Mouse (Mus musculus) neutrophil, adult 5-6 weeks (primary cell): Measurements from ENCODE around the gene Hsd11b2. TPM values are rescaled to one million over a fixed set of nuclear protein-coding genes. Genes with fewer than 3 reads are reported as not detected.

ENCODE experiments used
- ATAC-seq: fragments of 151-379, 151-347 bp; 2 replicates; pipeline ENCODE4 v1.8.0; 2017; ENCODE audit warnings: mild to moderate bottlenecking, moderate TSS enrichment; ENCODE audit not compliant: insufficient number of reproducible peaks, poor library complexity, low FRiP score, severe bottlenecking; ENCODE audit errors: extremely low read depth
- total RNA-seq: library from RNA; stranded (forward); fragments of 200-1000 nt; gene quantifications from 2 replicates; pipeline ENCODE4 v1.2.3, GENCODE M21; 2017

Hsd11b2 gene
- total RNA-seq = not detected in 2 replicates

- ATAC-seq = peak; percentile 44; the same call in 1 of the 2 replicates
These were observed at the start of gene Hsd11b2 for GRCm38 (mm10) chr8:105518436-105519313. Hsd11b2 (plus strand) TSS chr8:105518755.

GRCm38 (mm10) chr8:105469041-105469695 lies 49.4 kb upstream of the Hsd11b2 start:
- no peak for ATAC-seq

DNA sequence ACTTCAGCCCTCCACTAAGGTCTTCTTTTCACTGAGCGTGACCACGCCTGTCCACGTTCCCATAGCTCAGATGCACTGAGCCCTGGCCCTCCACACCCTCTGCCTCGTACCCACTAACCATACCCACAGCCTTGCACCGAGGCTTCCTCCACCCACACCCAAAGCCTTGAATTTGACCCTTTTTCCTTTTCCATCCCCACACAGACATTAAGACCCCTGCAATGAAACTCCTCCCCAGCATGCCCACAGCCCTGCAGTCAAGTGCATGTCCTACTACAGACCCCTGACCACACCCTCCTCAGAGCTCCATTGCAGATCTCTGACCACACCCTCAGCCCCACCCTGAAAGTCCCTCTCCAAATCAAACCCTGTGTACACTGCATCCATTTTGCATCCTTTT lies 48.7 kb upstream of the Hsd11b2 start:
- ATAC-seq = no peak

GRCm38 (mm10) chr8:105470262-105470661 lies 48.3 kb upstream of the Hsd11b2 start:
- no peak for ATAC-seq

GRCm38 (mm10) chr8:105470681-105471313 lies 47.8 kb upstream of the Hsd11b2 start:
- ATAC-seq = no peak

DNA sequence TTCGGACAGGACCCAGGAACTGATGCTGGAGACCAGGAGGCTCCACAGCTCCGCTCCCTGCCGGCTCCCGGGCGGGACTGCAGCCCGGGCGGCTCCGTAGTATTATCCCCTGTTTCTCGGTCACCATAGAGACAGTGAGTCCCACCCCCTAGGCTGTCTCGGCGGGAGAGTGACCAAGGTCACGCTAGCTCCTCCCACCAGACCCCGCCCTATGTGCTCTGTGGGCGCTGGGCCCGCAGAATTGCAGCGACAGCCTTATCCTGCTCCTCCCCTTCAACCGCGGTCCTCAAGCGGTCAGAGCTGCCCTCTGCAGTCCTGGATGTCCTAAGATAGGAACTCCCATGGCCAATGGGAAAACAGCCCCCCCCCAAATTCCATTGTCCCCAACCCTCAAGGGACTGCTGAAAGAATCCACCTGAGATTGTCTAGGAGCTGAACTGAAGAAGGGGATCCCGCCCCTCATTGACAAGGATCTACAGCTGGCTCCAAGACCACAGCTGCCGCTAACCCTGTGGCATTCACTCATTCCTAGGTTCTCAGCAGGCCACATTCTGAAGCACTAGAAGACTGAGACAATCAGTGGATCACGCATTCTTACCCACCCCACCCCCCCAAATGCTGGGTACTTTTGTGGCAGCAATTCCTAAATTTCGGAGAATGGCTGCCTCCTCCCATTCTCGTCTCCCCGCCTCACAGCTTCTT lies 47.1 kb upstream of the Hsd11b2 start, which contains the start of gene Tppp3:
Gene Tppp3 (minus strand): TSS at position 213 of the 702 bp plus-strand sequence.
- ATAC-seq = peak; percentile 10; the same call in 1 of the 2 replicates

DNA sequence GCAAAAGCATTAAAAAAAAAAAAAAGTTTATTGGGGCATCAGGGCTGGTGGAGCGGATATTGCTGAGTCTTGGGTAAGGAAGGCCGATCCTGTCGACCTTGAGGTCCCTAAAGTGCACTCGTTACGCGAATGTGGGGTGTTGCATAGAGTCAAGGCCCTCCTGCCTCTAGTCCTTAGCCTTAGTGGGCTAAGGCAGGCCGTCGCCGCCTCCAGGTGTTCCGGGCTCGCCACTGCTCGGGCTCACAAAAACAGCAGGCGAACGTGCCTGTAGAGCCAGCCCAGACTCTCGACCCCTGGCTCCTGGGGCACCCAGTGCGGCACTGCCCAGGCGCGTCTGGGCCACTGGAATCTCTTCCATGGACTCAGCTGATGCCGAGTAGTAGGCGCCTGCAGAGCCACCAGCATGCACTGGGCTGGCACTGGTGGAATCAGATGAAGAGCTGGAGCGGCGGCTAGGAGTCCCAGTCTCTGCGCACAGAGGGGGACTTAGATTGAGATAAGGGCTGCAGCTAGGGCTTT lies 46.1 kb upstream of the Hsd11b2 start:
- ATAC-seq = no peak

DNA sequence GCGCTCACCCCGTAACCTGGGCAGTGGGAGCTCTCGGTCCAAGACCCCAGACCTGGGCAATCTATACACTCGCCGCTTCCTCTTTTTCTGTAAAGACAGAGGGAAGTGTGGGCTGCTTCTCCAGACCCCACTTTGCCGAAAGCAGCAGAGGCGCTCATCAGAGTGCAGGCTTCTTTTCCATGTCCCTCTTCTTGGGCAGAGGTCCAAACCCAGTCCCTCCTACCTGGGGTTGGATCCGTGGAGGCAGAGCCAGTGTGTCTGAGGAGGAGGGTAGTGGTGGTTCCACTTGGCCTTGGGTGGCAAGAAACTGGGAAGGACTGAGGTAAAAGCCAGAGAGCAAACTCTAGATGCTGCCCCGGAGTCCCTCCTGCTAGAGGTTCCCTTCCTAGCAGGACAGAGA lies 45.6 kb upstream of the Hsd11b2 start:
- no peak for ATAC-seq

DNA sequence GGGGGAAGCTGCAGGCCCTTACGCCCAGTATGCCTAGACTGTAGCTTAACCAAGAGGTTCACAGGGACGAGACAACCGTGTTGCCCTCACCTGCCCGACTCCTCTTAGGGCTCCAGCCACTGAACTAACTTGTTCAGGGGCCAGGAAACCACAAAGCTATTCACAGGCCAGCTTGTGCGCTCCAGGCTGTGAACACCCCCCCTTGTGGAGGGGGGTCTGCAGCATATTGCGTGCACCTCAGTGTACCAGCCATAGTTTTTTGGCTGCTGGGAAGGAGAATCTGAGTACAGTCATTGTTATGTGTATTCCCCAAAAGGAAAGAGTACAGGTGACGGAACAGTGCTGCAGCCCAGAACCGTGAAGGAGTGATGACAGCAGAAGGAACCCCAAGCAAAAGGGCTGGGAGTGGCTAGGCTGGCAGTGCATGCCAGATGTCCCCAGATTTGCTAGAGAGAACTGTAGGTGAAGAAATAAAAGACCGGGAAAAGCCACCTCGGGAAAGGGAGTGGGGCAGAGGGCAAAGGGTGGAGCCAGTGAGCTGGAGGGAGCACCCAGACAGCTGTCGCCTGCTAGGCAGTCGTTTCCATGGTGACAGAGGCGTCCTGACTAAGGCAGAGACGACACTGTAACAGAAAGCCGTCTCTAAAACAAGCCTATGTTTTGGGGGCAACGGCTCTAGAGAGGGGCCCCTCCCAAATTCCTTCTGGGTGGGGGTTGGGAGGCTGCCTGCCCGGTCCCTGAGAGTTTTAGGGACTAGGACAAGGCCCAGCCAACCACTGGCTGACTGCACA lies 44.5 kb upstream of the Hsd11b2 start:
- no peak for ATAC-seq

GRCm38 (mm10) chr8:105474680-105475079 lies 43.9 kb upstream of the Hsd11b2 start:
- no peak for ATAC-seq

GRCm38 (mm10) chr8:105475254-105475653 lies 43.3 kb upstream of the Hsd11b2 start:
- no peak for ATAC-seq

DNA sequence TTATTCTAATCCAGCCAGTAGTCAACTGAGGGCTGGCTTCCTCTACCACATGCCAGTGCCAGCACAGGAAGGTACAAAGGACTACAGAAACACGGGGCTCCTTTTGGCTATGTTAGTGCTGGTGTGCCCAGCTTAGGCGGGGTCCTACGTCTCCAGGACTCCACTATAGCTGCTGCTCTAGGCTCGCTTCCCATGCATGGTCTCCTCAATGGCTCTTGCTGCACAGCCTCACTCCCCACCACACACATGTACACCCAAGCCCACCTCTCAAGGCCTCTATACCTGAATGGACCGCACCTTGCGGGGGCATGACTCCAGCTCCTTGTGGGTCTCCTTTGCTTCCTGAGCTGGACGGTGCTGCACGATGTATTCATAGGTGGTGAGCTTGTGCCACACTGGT lies 42.8 kb upstream of the Hsd11b2 start:
- ATAC-seq = no peak

GRCm38 (mm10) chr8:105476161-105476560 lies 42.4 kb upstream of the Hsd11b2 start:
- no peak for ATAC-seq

GRCm38 (mm10) chr8:105476628-105477413 lies 41.7 kb upstream of the Hsd11b2 start:
- no peak for ATAC-seq

DNA sequence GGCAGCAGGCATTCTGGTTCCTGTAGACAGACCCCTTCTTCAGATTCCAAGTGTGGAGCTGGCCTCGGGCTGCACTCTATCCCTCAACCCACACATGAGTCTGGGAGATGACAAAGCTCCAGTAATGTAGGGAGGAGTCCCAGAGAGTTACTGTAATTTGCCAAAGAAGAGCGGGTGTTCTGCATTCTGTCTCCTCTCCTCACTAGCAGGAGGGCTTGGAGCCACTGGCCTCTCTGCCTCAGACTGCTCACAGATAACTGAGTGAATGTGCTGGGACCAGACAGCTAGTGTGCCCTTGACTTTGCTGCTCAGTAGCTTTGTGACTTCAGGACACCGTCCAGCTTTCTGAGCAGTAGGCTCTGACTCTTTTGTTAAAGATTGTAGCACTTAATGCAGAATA lies 40.8 kb upstream of the Hsd11b2 start:
- ATAC-seq = no peak

DNA sequence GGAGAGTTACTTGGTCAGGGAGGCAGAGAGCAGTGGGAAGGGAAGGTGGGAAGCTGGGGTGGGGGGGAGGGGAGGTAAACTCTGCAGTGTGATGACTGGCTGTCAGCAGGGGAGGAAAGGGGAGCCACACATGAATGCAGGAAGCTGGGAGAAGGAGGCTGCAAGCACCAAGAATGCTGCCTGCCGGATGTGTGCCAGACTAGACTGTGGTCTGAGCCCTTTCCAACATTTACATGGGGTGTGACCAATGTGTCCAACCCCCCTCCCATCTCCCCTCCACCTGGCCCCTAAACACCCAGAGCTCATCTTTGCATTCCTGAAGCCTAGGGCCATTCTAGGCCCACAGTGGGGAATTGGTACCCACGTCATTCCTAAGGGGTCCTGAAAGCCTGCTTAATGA lies 37.5 kb upstream of the Hsd11b2 start:
- ATAC-seq = no peak

DNA sequence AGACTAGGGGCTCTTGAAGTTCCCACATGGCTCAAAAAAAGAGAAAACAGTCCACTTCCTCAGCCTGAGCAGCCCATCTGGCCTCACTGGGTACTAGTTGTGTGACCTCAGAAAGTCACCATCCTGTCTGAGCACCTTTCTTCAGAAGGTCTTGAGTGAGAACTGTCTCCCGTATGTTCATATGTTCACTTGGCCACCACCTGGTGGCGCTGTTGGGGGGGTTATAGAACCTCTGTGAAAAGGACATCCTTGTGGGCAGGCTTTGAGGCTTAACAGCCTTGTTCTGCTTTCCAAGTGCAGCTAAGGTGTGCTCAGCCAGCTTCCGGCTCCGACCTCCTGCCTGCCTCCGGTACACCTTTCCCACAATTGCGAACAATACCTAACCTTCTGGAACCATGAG lies 37.1 kb upstream of the Hsd11b2 start:
- ATAC-seq = no peak
